Mouse (Mus musculus) Patski (cell line): Measurements from ENCODE around the gene Gm13289. TPM values are rescaled to one million over a fixed set of nuclear protein-coding genes. Genes with fewer than 3 reads are reported as not detected.
"Not testable (repeated sequence)": the region's sequence is repeated elsewhere in the genome, so short reads cannot be mapped to it uniquely, and the experiment has no call there.

Experiments used
- ATAC-seq: fragments of 100-300 bp; one replicate; pipeline ENCODE4 v1.8.0; 2021
- CTCF ChIA-PET: fragments of 350-600 bp; sonication (Branson Sonifier 250); formaldehyde crosslinking; loops from one replicate; lab custom pipeline; 2022; ENCODE audit warnings: inconsistent platforms; lab: Charles Lee
- POLR2A ChIA-PET: fragments of 350-600 bp; sonication (Branson Sonifier 250); formaldehyde crosslinking; loops from one replicate; lab custom pipeline; 2022; ENCODE audit warnings: antibody characterized with exemption, inconsistent platforms; lab: Charles Lee
- DNase-seq: peaks from one replicate; pipeline ENCODE4 v3.0.0-alpha.2; 2011; ENCODE audit warnings: low read depth, low spot score
- H3K27me3 ChIP-seq: fragments of 371-371 bp; one replicate; pipeline ENCODE4 v1.5.1; 2021
- in situ Hi-C: fragments of 300-500 bp; cut with MboI; formaldehyde crosslinking; loops from 3 replicates; pipeline ENCODE4 v1.11.1; 2018; ENCODE audit warnings: low pct_unique_long_range_greater_than_20kb, mixed read lengths
- polyA plus RNA-seq: library from polyadenylated mRNA; unstranded; gene quantifications from one replicate; pipeline ENCODE4 v1.2.3, GENCODE M21; 2021

The Gm13289 gene
- polyA plus RNA-seq, 1 experiment from 2014 or later = not detected

DNA sequence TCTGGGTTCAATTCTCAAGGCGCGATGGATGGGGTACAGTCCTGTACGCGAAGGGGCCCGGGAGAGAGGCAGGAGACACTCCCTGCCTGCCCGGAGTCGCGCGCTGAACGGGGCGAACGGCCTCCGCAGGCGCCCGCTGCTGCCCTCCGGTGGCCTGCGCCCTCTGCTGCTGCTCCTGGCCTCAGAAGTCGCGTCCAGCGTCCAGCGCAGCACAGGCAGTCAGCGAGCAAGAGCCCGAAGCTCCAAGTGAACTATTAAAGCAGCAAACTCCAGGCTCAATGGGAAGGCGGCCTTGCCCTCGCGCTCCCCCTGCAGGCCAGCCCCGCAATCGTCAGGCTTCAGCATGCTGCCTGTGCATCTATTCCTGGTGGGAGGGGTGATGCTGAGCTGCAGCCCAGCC lies 16.3 kb upstream of the Gm13289 start:
- DNase-seq, H3K27me3 ChIP-seq, POLR2A ChIA-PET, ATAC-seq, CTCF ChIA-PET: not testable (repeated sequence)
- in situ Hi-C loops = loop anchor here (25.0 kb wide), 3 partner anchors 102 to 377 kb away; partner anchors contain the start of genes Ifna1 and Mtap

DNA sequence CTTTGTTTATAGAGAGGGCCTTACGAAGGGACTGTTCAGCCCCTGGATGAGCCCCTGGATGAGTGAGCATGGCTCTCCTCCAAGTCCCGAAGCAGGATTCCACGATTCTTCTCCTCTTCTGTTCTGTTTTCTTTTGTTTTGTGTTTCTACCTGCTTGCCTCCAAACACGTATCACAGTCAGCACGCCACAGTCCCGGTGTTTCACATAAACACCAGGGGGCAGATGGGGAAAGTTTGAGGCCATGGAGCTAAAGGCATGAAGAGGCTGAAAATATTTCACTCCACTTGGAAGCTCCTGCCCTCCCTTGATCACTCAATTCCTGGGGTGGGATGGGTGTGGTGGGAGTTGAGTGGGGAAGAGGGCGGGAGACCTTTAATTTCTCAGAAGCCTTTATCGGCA lies 14.9 kb upstream of the Gm13289 start:
- H3K27me3 ChIP-seq, CTCF ChIA-PET, DNase-seq, ATAC-seq, POLR2A ChIA-PET: not testable (repeated sequence)
- in situ Hi-C loops = loop anchor here (25.0 kb wide), 3 partner anchors 101 to 376 kb away; partner anchors contain the start of genes Ifna1 and Mtap

DNA sequence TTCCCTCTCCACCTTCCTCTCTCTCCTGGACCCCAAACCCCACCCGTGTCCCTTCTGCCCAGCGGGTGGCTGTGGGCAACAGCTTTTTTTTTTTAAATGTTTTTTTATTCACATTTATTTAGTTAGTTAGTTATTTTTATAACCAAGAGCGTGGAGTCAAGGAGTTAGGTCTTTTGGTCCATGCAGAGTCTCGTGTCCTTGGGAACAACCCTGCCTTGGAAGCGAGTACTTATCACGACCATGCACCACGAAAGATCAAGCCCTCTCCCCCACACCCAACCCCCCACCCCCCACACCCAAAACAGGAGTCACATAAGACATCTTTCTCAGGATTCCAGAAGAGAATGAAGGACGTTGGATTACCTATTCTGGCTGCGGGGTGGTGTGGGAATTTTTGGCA lies 14.4 kb upstream of the Gm13289 start:
- ATAC-seq, H3K27me3 ChIP-seq, POLR2A ChIA-PET, CTCF ChIA-PET, DNase-seq: not testable (repeated sequence)
- in situ Hi-C loops = loop anchor here (25.0 kb wide), 3 partner anchors 100 to 375 kb away; partner anchors contain the start of genes Ifna1 and Mtap

DNA sequence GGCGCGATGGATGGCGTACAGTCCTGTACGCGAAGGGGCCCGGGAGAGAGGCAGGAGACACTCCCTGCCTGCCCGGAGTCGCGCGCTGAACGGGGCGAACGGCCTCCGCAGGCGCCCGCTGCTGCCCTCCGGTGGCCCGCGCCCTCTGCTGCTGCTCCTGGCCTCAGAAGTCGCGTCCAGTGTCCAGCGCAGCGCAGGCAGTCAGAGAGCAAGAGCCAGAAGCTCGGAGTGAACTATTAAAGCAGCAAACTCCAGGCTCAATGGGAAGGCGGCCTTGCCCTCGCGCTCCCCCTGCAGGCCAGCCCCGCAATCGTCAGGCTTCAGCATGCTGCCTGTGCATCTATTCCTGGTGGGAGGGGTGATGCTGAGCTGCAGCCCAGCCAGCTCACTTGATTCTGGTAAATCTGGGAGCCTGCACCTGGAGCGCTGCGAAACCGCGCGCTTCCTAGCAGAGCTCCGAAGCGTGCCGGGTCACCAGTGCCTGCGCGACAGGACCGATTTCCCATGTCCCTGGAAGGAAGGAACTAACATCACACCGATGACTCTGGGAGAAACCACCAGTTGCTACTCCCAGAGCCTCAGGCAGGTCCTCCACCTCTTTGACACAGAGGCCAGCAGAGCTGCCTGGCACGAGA lies 13.2 kb upstream of the Gm13289 start:
- in situ Hi-C loops = loop anchor here (25.0 kb wide), 3 partner anchors 99 to 374 kb away; partner anchors contain the start of genes Ifna1 and Mtap
- ATAC-seq = not testable (repeated sequence)

DNA sequence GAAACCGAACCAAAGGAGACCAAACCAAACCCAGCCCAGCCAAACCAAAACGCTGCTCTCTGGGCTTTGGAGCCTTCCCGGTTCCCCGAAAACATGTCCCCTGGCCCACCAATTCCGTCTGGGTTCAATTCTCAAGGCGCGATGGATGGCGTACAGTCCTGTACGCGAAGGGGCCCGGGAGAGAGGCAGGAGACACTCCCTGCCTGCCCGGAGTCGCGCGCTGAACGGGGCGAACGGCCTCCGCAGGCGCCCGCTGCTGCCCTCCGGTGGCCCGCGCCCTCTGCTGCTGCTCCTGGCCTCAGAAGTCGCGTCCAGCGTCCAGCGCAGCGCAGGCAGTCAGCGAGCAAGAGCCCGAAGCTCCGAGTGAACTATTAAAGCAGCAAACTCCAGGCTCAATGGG lies 3.2 kb upstream of the Gm13289 start, which contains the start of gene Gm13290:
TSS of gene Gm13290 (plus strand) at position 301 of the 400 bp plus-strand sequence.
- H3K27me3 ChIP-seq, CTCF ChIA-PET, POLR2A ChIA-PET, ATAC-seq, DNase-seq: not testable (repeated sequence)
- in situ Hi-C loops = loop anchor here (25.0 kb wide), 3 partner anchors 89 to 364 kb away; partner anchors contain the start of genes Ifna1 and Mtap

More for the DNA sequence above, 13.2 kb upstream of the Gm13289 start:
- POLR2A ChIA-PET, CTCF ChIA-PET, H3K27me3 ChIP-seq, DNase-seq: not testable (repeated sequence)

DNA sequence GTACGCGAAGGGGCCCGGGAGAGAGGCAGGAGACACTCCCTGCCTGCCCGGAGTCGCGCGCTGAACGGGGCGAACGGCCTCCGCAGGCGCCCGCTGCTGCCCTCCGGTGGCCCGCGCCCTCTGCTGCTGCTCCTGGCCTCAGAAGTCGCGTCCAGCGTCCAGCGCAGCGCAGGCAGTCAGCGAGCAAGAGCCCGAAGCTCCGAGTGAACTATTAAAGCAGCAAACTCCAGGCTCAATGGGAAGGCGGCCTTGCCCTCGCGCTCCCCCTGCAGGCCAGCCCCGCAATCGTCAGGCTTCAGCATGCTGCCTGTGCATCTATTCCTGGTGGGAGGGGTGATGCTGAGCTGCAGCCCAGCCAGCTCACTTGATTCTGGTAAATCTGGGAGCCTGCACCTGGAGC lies 2.8 kb downstream of the Gm13289 start, which contains the start of gene Gm13272:
TSS of gene Gm13272 (plus strand) at position 301 of the 400 bp plus-strand sequence.
- H3K27me3 ChIP-seq, CTCF ChIA-PET, ATAC-seq, POLR2A ChIA-PET, in situ Hi-C loops, DNase-seq: not testable (repeated sequence)

DNA sequence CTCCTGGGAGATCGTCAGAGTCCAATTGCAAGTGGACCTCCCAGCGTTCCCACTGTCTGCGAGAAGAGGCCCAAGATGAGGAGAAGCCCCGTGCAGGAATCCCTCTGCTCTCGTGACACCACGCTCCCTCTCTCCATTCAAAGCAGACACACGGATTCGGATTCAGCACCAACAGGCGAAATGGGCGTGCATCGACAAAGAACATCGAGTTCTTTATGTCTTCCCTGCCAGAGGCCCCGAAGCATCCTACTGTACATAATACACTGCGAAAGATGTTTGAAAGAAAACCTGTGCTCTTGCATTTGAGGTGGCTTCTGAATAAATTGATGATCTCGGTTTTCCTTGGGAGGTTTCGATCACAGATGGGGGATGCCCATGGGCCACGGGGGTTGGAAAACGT lies 3.6 kb downstream of the Gm13289 start:
- in situ Hi-C loops, ATAC-seq, CTCF ChIA-PET, DNase-seq, H3K27me3 ChIP-seq, POLR2A ChIA-PET: not testable (repeated sequence)

DNA sequence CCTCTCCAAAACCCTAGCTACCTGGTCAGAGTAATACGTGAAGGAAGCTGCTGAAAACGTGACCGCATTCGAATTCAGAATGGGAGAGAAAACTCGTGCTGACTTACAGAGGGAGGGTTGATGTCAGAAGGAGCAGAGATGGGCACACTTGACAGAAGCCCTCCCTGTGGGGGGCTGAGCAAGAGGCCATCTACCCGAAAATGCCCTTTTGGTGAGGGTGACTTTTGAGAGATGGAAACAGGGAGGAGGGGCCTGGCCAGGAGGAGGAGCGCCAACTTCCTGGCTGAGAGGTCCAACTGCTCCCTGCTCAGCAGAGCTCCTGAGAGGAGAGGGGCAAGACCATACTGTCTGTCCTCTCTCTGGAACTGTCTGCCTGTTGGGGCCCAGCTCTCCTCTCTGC lies 5.1 kb downstream of the Gm13289 start, which contains the start of gene Ifnz:
TSS of gene Ifnz (plus strand) at position 301 of the 400 bp plus-strand sequence.
- DNase-seq, ATAC-seq, POLR2A ChIA-PET, CTCF ChIA-PET, in situ Hi-C loops, H3K27me3 ChIP-seq: not testable (repeated sequence)

DNA sequence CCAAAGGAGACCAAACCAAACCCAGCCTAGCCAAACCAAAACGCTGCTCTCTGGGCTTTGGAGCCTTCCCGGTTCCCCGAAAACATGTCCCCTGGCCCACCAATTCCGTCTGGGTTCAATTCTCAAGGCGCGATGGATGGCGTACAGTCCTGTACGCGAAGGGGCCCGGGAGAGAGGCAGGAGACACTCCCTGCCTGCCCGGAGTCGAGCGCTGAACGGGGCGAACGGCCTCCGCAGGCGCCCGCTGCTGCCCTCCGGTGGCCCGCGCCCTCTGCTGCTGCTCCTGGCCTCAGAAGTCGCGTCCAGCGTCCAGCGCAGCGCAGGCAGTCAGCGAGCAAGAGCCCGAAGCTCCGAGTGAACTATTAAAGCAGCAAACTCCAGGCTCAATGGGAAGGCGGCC lies 5.6 kb downstream of the Gm13289 start:
- ATAC-seq, H3K27me3 ChIP-seq, CTCF ChIA-PET, in situ Hi-C loops, DNase-seq, POLR2A ChIA-PET: not testable (repeated sequence)

DNA sequence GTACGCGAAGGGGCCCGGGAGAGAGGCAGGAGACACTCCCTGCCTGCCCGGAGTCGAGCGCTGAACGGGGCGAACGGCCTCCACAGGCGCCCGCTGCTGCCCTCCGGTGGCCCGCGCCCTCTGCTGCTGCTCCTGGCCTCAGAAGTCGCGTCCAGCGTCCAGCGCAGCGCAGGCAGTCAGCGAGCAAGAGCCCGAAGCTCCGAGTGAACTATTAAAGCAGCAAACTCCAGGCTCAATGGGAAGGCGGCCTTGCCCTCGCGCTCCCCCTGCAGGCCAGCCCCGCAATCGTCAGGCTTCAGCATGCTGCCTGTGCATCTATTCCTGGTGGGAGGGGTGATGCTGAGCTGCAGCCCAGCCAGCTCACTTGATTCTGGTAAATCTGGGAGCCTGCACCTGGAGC lies 8.7 kb downstream of the Gm13289 start, which contains the start of gene Gm13276:
TSS of gene Gm13276 (plus strand) at position 301 of the 400 bp plus-strand sequence.
- POLR2A ChIA-PET, in situ Hi-C loops, CTCF ChIA-PET, ATAC-seq, DNase-seq, H3K27me3 ChIP-seq: not testable (repeated sequence)

DNA sequence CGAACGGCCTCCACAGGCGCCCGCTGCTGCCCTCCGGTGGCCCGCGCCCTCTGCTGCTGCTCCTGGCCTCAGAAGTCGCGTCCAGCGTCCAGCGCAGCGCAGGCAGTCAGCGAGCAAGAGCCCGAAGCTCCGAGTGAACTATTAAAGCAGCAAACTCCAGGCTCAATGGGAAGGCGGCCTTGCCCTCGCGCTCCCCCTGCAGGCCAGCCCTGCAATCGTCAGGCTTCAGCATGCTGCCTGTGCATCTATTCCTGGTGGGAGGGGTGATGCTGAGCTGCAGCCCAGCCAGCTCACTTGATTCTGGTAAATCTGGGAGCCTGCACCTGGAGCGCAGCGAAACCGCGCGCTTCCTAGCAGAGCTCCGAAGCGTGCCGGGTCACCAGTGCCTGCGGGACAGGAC lies 11.7 kb downstream of the Gm13289 start, which contains the start of gene Gm13277:
TSS of gene Gm13277 (plus strand) at position 231 of the 400 bp plus-strand sequence.
- POLR2A ChIA-PET, DNase-seq, H3K27me3 ChIP-seq, ATAC-seq, in situ Hi-C loops, CTCF ChIA-PET: not testable (repeated sequence)

DNA sequence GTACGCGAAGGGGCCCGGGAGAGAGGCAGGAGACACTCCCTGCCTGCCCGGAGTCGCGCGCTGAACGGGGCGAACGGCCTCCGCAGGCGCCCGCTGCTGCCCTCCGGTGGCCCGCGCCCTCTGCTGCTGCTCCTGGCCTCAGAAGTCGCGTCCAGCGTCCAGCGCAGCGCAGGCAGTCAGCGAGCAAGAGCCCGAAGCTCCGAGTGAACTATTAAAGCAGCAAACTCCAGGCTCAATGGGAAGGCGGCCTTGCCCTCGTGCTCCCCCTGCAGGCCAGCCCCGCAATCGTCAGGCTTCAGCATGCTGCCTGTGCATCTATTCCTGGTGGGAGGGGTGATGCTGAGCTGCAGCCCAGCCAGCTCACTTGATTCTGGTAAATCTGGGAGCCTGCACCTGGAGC lies 14.5 kb downstream of the Gm13289 start, which contains the start of gene Gm13278:
TSS of gene Gm13278 (plus strand) at position 301 of the 400 bp plus-strand sequence.
- POLR2A ChIA-PET, ATAC-seq: not testable (repeated sequence)

DNA sequence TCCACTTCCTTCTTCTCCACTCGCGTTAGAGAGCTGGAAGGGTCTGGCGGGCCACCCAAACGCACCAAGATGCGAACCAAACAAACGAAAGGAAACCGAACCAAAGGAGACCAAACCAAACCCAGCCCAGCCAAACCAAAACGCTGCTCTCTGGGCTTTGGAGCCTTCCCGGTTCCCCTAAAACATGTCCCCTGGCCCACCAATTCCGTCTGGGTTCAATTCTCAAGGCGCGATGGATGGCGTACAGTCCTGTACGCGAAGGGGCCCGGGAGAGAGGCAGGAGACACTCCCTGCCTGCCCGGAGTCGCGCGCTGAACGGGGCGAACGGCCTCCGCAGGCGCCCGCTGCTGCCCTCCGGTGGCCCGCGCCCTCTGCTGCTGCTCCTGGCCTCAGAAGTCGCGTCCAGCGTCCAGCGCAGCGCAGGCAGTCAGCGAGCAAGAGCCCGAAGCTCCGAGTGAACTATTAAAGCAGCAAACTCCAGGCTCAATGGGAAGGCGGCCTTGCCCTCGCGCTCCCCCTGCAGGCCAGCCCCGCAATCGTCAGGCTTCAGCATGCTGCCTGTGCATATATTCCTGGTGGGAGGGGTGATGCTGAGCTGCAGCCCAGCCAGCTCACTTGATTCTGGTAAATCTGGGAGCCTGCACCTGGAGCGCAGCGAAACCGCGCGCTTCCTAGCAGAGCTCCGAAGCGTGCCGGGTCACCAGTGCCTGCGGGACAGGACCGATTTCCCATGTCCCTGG lies 17.4 kb downstream of the Gm13289 start, which contains the start of gene Gm13275:
TSS of gene Gm13275 (plus strand) at position 552 of the 740 bp plus-strand sequence.
- ATAC-seq, DNase-seq, H3K27me3 ChIP-seq, POLR2A ChIA-PET, CTCF ChIA-PET, in situ Hi-C loops: not testable (repeated sequence)

More for the DNA sequence above, 14.5 kb downstream of the Gm13289 start, which contains the start of gene Gm13278:
- DNase-seq, in situ Hi-C loops, CTCF ChIA-PET, H3K27me3 ChIP-seq: not testable (repeated sequence)

DNA sequence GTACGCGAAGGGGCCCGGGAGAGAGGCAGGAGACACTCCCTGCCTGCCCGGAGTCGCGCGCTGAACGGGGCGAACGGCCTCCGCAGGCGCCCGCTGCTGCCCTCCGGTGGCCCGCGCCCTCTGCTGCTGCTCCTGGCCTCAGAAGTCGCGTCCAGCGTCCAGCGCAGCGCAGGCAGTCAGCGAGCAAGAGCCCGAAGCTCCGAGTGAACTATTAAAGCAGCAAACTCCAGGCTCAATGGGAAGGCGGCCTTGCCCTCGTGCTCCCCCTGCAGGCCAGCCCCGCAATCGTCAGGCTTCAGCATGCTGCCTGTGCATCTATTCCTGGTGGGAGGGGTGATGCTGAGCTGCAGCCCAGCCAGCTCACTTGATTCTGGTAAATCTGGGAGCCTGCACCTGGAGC lies 20.4 kb downstream of the Gm13289 start, which contains the start of gene Gm13279:
TSS of gene Gm13279 (plus strand) at position 301 of the 400 bp plus-strand sequence.
- in situ Hi-C loops = not testable (repeated sequence)

More for the DNA sequence above, 20.4 kb downstream of the Gm13289 start, which contains the start of gene Gm13279:
- ATAC-seq, DNase-seq, CTCF ChIA-PET, H3K27me3 ChIP-seq, POLR2A ChIA-PET: not testable (repeated sequence)
